Mouse (Mus musculus) CD4-positive, CD25-positive, alpha-beta regulatory T cell (primary cell): ENCODE measurements around the gene Btbd2. TPM values are rescaled to one million over a fixed set of nuclear protein-coding genes. Genes with fewer than 3 reads are reported as not detected.

Experiments
- polyA plus RNA-seq: library from polyadenylated mRNA; unstranded; fragments of 100-300 nt; shearing (Covaris generic); gene quantifications from one replicate; pipeline ENCODE4 v1.2.1, GENCODE M21; 2017

The Btbd2 gene
- polyA plus RNA-seq, result 43.9 TPM

GRCm38 (mm10) chr10:80656863-80657623, at the start of gene Btbd2:
TSS of gene Btbd2 (minus strand) at chr10:80657071.

GRCm38 (mm10) chr10:80701721-80702535, 45.1 kb upstream of the Btbd2 start, which contains the start of the genes Mob3a and Izumo4:
TSS of gene Mob3a (minus strand) at chr10:80701977.
TSS of gene Izumo4 (plus strand) at chr10:80702184.

GRCm38 (mm10) chr10:80677942-80678436, 21.1 kb upstream of the Btbd2 start, which contains the start of gene Mknk2:
TSS of gene Mknk2 (minus strand) at chr10:80678112.

GRCm38 (mm10) chr10:80622661-80623456, 34.0 kb downstream of the Btbd2 start, which contains the start of gene Csnk1g2:
TSS of gene Csnk1g2 (plus strand) at chr10:80622838.

GRCm38 (mm10) chr10:80605721-80606120, 51.1 kb downstream of the Btbd2 start, which contains the start of gene Gm49322:
TSS of gene Gm49322 (plus strand) at chr10:80606021.

DNA sequence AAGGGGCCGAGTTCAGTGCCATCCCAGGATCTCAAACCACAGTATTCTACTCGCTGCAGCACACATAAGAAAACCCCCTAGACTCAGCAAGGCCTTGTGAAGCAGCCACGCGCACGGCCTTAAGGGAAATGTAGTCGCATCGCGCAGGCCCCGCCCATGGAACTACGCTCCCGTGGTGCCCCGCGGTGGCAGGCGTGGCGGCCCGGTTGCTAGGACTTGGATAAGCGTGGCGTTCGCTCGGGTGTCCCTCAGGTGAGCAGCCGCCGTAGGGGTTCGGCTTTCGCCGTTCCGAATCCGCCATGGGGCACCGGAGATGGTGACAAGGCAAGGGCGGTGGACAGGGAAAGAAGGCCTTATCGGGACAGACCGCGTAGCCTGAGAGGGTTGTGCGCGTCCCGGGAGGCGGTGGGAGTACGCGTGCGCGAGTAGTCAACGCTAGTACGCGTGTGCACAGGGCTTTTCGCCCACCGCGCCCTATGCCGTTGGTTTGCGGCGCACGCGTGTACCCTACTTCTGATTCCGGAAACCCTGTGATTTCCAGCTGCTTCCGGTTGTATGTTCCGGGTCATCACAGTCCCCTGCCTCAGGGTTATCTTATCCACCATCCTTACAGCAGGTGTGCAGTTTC, 54.1 kb downstream of the Btbd2 start, which contains the start of the genes Scamp4 and Adat3:
Gene Scamp4 (plus strand): TSS at position 175 of the 628 bp plus-strand sequence.
Gene Adat3 (plus strand): TSS at position 183 of the 628 bp plus-strand sequence.

Other genes with a start within 250 kb of the Btbd2 start
- gene Tcf3, start 223.4 kb downstream of the Btbd2 start, polyA plus RNA-seq, result 132 TPM
- gene Onecut3, start 162.2 kb downstream of the Btbd2 start, polyA plus RNA-seq, result not detected
- 0.04 TPM for gene Atp8b3, start 117.9 kb downstream of the Btbd2 start, polyA plus RNA-seq
- gene Rexo1, start 95.5 kb downstream of the Btbd2 start, polyA plus RNA-seq, result 62.2 TPM
- gene Klf16, start 79.8 kb downstream of the Btbd2 start, polyA plus RNA-seq, result 13.2 TPM
- gene Abhd17a, start 66.7 kb downstream of the Btbd2 start, polyA plus RNA-seq, result 152 TPM
- 115 TPM for gene Scamp4, start 54.2 kb downstream of the Btbd2 start, polyA plus RNA-seq
- 5.7 TPM for gene Adat3, start 54.2 kb downstream of the Btbd2 start, polyA plus RNA-seq
- gene Gm49322, start 51.0 kb downstream of the Btbd2 start, polyA plus RNA-seq, result 9.3 TPM
- gene Csnk1g2, start 34.2 kb downstream of the Btbd2 start, polyA plus RNA-seq, result 306 TPM
- 212 TPM for gene Mknk2, start 21.0 kb upstream of the Btbd2 start, polyA plus RNA-seq
- gene Mob3a, start 44.9 kb upstream of the Btbd2 start, polyA plus RNA-seq, result 325 TPM
- gene Izumo4, start 45.1 kb upstream of the Btbd2 start, polyA plus RNA-seq, result 156 TPM
- gene Ap3d1, start 85.2 kb upstream of the Btbd2 start, polyA plus RNA-seq, result 71.7 TPM
- 17.6 TPM for gene Dot1l, start 98.1 kb upstream of the Btbd2 start, polyA plus RNA-seq
- 74.2 TPM for gene Sf3a2, start 141.1 kb upstream of the Btbd2 start, polyA plus RNA-seq
- 275 TPM for gene Plekhj1, start 141.6 kb upstream of the Btbd2 start, polyA plus RNA-seq
- gene Amh, start 148.2 kb upstream of the Btbd2 start, polyA plus RNA-seq, result not detected
- not detected for gene Jsrp1, start 156.4 kb upstream of the Btbd2 start, polyA plus RNA-seq
- gene Oaz1, start 169.6 kb upstream of the Btbd2 start, polyA plus RNA-seq, result 1,936 TPM
- not detected for gene Lingo3, start 187.0 kb upstream of the Btbd2 start, polyA plus RNA-seq
- gene Lsm7, start 198.1 kb upstream of the Btbd2 start, polyA plus RNA-seq, result 181 TPM
- gene Sppl2b, start 198.2 kb upstream of the Btbd2 start, polyA plus RNA-seq, result 28.4 TPM
- 0.08 TPM for gene Tmprss9, start 214.8 kb upstream of the Btbd2 start, polyA plus RNA-seq
- gene Timm13, start 243.9 kb upstream of the Btbd2 start, polyA plus RNA-seq, result 222 TPM